Mouse (Mus musculus) brown adipose tissue, adult 24 weeks (tissue): ENCODE measurements around the gene Car12. TPM values are rescaled to one million over a fixed set of nuclear protein-coding genes. Genes with fewer than 3 reads are reported as not detected.

Experiments
- H3K27ac ChIP-seq: fragments of 200-500 bp; replicated peaks from 2 replicates; pipeline ENCODE4 v1.5.1; 2012; ENCODE audit warnings: low read depth, mild to moderate bottlenecking, low read length
- H3K4me1 ChIP-seq: fragments of 200-500 bp; 2 replicates; pipeline ENCODE4 v1.6.1; 2012; ENCODE audit warnings: low read length, mixed read lengths; ENCODE audit not compliant: control insufficient read depth, insufficient read depth, insufficient read length
- H3K4me3 ChIP-seq: fragments of 200-500 bp; 2 replicates; pipeline ENCODE4 v1.5.1; 2012; ENCODE audit warnings: low read depth, mild to moderate bottlenecking, low read length, moderate library complexity; ENCODE audit not compliant: insufficient read depth
- polyA plus RNA-seq: library from polyadenylated mRNA; stranded (reverse); fragments of >200 nt; gene quantifications from 2 replicates; pipeline ENCODE4 v1.2.4, GENCODE M21; 2012; ENCODE audit not compliant: missing spikeins, insufficient read depth, insufficient read length

Car12 gene
- 0.99 TPM in 1 of 2 replicates, not detected in the other for polyA plus RNA-seq

GRCm38 (mm10) chr9:66713135-66714021 lies at the start of gene Car12:
Gene Car12, plus strand, starts transcription at chr9:66713686.
- Histone ChIP-seq H3K27ac (no peak within 1 kb of the TSS), H3K4me3 (peak within 1 kb of the TSS; percentile 44), H3K4me1 (peaks cover 8% of the 10 kb centered on the region)

- Histone ChIP-seq H3K4me1 (no peaks in the 10 kb centered on the region), H3K27ac (no peak overlapping the region), H3K4me3 (no peak overlapping the region)
Measured at GRCm38 (mm10) chr9:66663764-66664163, 49.7 kb upstream of the Car12 start.

- no peaks in the 10 kb centered on the region for H3K4me1 ChIP-seq
- no peak overlapping the region for H3K27ac ChIP-seq
- no peak overlapping the region for H3K4me3 ChIP-seq
Measured at GRCm38 (mm10) chr9:66664561-66664960, 48.9 kb upstream of the Car12 start.

- H3K27ac ChIP-seq: no peak overlapping the region
- H3K4me1 ChIP-seq: no peaks in the 10 kb centered on the region
- H3K4me3 ChIP-seq: no peak overlapping the region
Measured at GRCm38 (mm10) chr9:66666153-66666552, 47.3 kb upstream of the Car12 start.

GRCm38 (mm10) chr9:66667046-66667445 lies 46.4 kb upstream of the Car12 start:
- Histone ChIP-seq H3K4me1 (no peaks in the 10 kb centered on the region), H3K27ac (no peak overlapping the region), H3K4me3 (no peak overlapping the region)

- Histone ChIP-seq H3K4me3 (no peak overlapping the region), H3K27ac (no peak overlapping the region), H3K4me1 (no peaks in the 10 kb centered on the region)
Measured at GRCm38 (mm10) chr9:66667868-66668267, 45.6 kb upstream of the Car12 start.

- Histone ChIP-seq H3K4me1 (no peaks in the 10 kb centered on the region), H3K4me3 (no peak overlapping the region), H3K27ac (no peak overlapping the region)
Measured at GRCm38 (mm10) chr9:66669561-66670078, 43.9 kb upstream of the Car12 start.

- Histone ChIP-seq H3K27ac (no peak overlapping the region), H3K4me3 (no peak overlapping the region), H3K4me1 (no peaks in the 10 kb centered on the region)
Measured at GRCm38 (mm10) chr9:66673771-66674170, 39.7 kb upstream of the Car12 start.

- no peak overlapping the region for H3K27ac ChIP-seq
- no peak overlapping the region for H3K4me3 ChIP-seq
Measured at GRCm38 (mm10) chr9:66675566-66675965, 37.9 kb upstream of the Car12 start.

GRCm38 (mm10) chr9:66680102-66680501 lies 33.4 kb upstream of the Car12 start:
- H3K4me3 ChIP-seq: no peak overlapping the region
- H3K27ac ChIP-seq: no peak overlapping the region
- no peaks in the 10 kb centered on the region for H3K4me1 ChIP-seq

More at GRCm38 (mm10) chr9:66675566-66675965, 37.9 kb upstream of the Car12 start:
- H3K4me1 ChIP-seq: no peaks in the 10 kb centered on the region

GRCm38 (mm10) chr9:66682822-66683221 lies 30.7 kb upstream of the Car12 start:
- no peak overlapping the region for H3K4me3 ChIP-seq
- H3K27ac ChIP-seq: no peak overlapping the region
- no peaks in the 10 kb centered on the region for H3K4me1 ChIP-seq

- H3K27ac ChIP-seq: no peak overlapping the region
- no peak overlapping the region for H3K4me3 ChIP-seq
- H3K4me1 ChIP-seq: no peaks in the 10 kb centered on the region
Measured at GRCm38 (mm10) chr9:66685730-66686129, 27.8 kb upstream of the Car12 start.

GRCm38 (mm10) chr9:66687713-66688112 lies 25.8 kb upstream of the Car12 start:
- Histone ChIP-seq H3K4me3 (no peak overlapping the region), H3K27ac (no peak overlapping the region), H3K4me1 (no peaks in the 10 kb centered on the region)

- Histone ChIP-seq H3K4me3 (no peak overlapping the region), H3K27ac (no peak overlapping the region)
Measured at GRCm38 (mm10) chr9:66691683-66692305, 21.7 kb upstream of the Car12 start.

GRCm38 (mm10) chr9:66697355-66698140 lies 15.9 kb upstream of the Car12 start:
- no peaks in the 10 kb centered on the region for H3K4me1 ChIP-seq
- no peak overlapping the region for H3K4me3 ChIP-seq
- H3K27ac ChIP-seq: no peak overlapping the region

More at GRCm38 (mm10) chr9:66691683-66692305, 21.7 kb upstream of the Car12 start:
- H3K4me1 ChIP-seq: no peaks in the 10 kb centered on the region
